Mouse (Mus musculus) kidney, postnatal 25 days (tissue): ENCODE measurements around the gene Ces4a.
"Not testable (repeated sequence)": the region's sequence is repeated elsewhere in the genome, so short reads cannot be mapped to it uniquely, and the experiment has no call there.

Experiments used
- DNase-seq, 2 experiments: peaks; one replicate each; pipeline ENCODE4 v3.0.0; 2021; ENCODE audit warnings: mixed read lengths in 2 of 2

The Ces4a gene

DNA sequence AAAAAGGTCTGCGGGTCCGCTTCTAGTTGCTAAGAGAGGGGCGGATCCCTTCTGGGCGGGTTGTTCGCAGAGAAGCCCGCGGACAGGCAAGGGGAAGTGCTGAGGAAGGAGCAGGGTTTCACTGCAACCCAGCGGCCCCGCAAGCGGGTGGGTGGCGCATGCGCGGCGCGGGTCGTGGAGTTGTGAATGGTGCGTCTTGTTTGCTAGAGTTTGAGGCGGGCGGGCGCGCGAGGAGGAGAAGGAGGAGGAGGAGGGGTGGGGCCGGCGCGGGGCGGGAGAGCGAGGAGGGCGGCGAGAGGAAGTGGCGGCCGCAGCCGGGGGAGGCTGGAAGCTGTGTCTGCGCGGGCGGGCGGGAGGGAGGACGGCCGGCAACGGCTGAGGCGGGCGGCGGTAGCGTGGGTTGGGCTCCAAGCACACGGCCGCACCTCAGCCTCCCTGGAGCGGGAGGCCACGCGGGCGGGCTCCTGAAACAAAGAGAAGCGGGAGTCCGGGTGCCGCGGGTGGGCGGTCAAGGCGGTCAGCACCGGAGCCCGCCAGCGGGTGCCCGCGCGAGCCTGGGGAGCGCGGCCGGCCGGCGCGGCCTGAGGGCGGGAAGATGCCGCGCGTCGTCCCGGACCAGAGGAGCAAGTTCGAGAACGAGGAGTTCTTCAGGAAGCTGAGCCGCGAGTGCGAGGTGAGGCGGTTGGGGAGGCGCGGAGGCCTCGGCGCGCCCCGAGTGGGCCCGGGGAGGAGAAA, 38.9 kb downstream of the Ces4a start, which contains the start of gene Cbfb:
Gene Cbfb, plus strand, starts transcription at position 294 of the 735 bp plus-strand sequence.
- DNase-seq: peak; percentile 97 to 99

DNA sequence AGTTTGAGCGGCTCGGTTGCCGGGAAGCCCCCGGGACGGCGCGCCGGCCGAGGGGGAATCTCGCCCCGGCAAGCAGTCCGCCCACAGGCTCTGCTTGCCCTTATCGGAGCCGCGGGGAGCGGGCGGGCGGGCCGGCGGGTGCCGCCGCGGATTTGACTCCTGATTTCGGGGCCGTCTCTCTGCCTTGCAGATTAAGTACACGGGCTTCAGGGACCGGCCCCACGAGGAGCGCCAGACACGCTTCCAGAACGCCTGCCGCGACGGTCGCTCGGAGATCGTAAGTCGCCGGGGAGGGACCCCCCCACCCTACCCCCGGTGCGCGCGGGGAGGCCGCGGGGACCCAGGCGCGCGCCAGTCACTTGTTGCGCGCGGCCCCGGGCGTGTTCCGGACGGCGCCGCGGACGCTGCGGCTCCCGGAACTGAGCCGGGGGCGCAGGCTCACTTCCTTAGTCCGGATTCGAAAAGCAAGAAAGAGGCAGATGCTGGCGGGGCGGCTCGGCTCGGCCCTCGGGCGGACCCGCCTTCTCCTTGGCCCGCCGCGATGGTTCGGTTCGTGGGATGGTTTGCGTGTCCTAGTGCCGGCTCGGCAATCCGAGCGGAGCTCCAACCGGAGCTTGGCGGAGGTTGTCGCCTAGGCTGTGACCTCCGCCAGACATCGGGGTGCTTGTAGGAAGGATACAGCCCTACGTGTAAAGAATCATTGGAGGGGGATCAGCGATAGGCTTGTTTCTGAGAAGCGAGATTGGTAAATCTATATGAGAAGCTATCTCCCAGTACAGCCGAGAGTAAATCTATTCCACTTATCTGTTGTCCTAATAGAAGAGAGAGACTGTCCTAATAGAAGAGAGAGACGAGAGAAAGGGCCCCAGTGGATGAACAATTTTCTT, 39.8 kb downstream of the Ces4a start:
- peak; percentile 65 to 83 for DNase-seq

DNA sequence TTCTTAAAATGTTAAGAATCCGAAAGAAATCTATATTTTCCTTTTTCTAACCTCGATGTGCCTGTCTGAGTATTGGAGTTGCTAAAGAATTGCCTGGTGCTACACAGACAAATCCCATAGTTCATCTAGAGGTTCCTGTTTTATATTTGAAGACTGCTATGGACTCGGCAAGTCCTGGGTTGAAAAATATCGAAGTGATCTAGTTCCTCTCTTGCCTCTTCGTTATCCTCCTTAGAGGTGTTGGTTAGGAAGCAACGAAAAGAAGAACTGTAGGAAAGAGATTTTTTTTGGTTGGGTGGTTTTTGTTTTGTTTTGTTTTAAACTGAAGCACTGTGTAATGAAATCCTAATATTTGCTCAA, 40.4 kb downstream of the Ces4a start:
- no peak for DNase-seq

DNA sequence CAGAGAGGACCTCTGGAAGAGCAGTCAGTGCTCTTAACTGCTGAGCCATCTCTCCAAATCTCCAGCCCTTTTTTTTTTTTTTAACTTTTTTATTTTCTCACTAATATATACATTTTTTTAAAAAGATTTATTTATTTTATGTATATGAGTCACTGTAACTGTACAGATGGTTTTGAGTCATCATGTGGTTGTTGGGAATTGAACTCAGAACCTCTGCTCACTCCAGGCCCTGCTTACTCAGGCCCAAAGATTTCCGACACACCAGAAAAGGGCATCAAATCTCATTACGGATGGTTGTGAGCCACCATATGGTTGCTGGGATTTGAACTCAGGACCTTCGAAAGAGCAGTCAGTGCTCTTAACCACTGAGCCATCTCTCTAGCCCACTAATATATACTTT, 43.7 kb downstream of the Ces4a start:
- not testable (repeated sequence) for DNase-seq

DNA sequence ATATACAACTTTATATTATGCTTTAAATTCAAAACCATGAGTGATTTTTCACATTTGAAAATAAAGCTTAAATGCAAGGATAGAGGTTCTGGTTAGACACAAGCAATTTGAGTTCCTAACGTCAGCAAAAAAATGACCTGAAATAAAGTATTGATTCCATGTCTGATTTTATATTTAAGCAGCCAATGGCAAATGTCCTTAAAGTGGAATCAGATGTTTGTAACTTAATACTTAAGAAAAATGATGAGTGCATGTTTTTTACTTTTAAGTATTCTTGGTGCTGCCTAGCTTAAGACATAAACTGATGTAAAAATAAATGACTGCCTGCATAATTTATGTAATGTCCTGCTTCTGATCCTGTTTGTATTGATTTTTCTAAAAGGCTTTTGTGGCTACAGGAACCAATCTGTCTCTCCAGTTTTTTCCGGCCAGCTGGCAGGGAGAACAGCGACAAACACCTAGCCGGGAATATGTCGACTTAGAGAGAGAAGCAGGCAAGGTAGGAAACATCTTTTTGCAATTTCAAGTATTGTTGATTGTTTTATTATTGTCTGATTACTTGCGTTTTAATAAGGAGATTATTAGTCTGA, 46.7 kb downstream of the Ces4a start:
- no peak for DNase-seq

DNA sequence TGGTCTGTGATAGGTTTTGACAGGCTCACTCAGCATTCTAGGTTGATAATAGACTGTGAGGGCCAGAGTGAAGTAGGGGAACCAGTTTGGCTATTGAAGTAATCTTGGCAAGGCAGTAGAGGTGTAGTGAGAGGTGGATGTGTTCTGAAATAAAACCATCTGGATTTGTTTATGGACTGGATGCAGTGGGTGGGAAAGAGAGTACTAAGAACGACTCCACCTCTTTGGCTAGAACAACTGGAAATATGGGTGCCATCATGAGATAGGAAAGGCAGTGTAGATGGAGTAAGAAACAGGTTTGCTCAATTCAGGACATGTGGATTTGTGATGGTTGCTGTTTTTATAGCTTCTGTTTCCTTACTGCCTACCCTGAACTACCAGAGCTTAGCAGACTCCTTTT, 50.6 kb downstream of the Ces4a start:
- no peak for DNase-seq

DNA sequence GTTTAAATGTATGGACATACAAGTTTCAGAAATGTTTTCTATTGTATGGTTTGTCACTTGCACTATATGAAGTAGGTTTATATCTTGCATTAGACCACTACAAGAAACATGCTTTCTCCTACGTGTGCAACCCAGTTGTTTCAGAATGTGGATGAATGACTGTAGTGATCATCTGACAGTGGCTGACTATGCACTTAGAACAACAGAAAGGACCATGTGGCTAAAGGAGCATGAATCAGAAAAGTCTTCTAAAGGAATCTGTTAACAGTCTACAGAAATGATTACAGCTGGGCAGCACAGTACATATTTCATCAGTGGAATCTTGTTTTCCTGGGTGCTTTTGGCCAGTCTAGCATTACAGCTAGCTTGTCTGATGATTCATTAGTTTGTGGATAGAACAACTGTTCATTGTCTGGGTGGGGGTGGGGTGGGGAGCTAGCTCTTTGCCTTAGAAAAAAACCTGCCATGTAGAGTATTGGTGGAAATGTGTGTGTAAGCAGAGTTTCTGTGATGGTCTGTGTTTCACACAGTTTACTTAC, 54.9 kb downstream of the Ces4a start:
- DNase-seq: no peak

DNA sequence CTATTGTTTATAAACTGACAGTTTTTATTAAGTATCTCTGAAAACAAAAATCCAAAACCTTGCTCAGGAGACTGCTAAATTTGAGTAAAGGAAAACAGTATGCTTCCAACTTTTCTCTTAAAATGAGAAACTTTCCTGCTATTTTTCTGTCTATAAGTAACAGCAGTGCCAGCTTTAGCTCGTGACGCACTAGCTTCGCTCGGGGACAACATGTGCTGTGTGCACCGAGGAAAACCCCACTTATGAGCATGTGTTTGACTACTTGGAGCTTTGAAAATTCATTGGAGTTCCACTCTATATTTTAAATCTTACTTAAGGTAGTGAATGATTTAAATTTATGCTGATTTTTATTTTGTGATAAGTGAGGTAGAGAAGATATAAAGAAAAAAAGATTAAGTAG, 60.6 kb downstream of the Ces4a start:
- no peak for DNase-seq
